Mouse (Mus musculus): ENCODE data around the gene Gabpa.

DNA sequence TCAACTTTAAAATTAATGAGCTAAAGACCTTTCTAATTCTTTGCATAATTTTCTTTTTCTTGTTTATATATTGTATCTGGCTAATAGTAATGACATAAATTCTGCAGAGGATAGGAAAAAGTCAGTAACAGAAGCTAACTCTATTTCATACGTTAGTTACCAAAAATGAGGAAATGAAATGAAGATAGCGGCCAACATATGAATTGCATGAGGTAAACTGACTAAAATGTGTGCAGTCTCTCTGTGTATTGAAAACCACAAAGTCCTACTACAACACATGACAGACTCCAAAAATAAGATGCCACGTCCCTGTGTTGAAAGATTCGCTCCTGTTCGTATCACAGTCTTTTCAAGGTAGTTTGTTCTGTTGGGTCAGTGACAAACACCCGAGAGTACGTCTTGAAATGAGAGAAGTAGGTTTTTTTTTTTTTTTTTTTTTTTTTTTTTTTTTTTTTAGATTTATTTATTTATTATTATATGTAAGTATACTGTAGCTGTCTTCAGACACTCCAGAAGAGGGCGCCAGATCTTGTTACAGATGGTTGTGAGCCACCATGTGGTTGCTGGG is 47.1 kb downstream of the Gabpa start:
- TF ChIP-seq CTCF (IDR thresholded peaks at IDR 0.05; ENCODE audit: extremely low read depth, insufficient read depth, low read length) (no peak), POLR2A (IDR thresholded peaks at IDR 0.05; ENCODE audit: extremely low read depth, insufficient read depth, low read length) (no peak)
